Mouse (Mus musculus): ENCODE results near the gene Ccdc6. TPM values are rescaled to one million over a fixed set of nuclear protein-coding genes. Genes with fewer than 3 reads are reported as not detected.

The Ccdc6 gene
- polyA plus RNA-seq, 1 experiment from 2014 or later = 13.1 TPM

DNA sequence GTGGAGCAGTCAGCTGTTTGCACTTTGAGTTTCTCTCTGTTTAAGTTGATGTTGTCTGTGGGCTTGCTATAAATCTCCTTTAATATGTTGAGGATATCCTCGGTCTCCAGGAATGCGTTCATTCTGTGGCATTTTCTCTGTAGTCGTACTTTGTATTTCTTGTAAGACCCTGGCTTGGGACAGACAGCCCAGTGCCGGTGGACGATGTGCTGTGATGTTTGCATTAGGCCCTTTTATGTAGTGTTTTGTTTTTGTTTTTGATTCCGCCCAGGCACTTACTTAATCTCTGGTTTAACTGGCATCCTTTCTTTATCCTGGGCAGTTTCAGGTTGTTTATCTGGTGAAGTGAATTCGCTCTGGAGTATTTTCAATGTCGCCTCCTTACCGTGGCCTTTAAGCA lies 22.5 kb downstream of the Ccdc6 start:
- Histone ChIP-seq H3K9me3 (replicated peaks; ENCODE audit: control insufficient read depth, low read length) (no peaks in the 10 kb centered on the region), H3K36me3 (ENCODE audit: control insufficient read depth, insufficient read depth, low read length) (no peaks in the 10 kb centered on the region), H3K9ac (ENCODE audit: low read length) (peak overlapping the region; percentile 48; the same call in 1 of the 2 replicates), H3K4me1 (ENCODE audit: control insufficient read depth, insufficient read depth, low read length) (peaks cover 34% of the 10 kb centered on the region), H3K4me2 (ENCODE audit: low read depth, low read length) (no peak overlapping the region), H3K27ac (ENCODE audit: low read length) (peak overlapping the region; percentile 18; the same call in 1 of the 2 replicates), H3K4me3 (replicated peaks; ENCODE audit: low read length) (no peak overlapping the region), H3K27me3 (ENCODE audit: control insufficient read depth, insufficient read depth, low read length) (no peaks in the 10 kb centered on the region)
- ATAC-seq (ENCODE audit: insufficient read depth, low FRiP score) = no peak
- WGBS = 28% methylated on average over 9 of the region's 9 CpGs

DNA sequence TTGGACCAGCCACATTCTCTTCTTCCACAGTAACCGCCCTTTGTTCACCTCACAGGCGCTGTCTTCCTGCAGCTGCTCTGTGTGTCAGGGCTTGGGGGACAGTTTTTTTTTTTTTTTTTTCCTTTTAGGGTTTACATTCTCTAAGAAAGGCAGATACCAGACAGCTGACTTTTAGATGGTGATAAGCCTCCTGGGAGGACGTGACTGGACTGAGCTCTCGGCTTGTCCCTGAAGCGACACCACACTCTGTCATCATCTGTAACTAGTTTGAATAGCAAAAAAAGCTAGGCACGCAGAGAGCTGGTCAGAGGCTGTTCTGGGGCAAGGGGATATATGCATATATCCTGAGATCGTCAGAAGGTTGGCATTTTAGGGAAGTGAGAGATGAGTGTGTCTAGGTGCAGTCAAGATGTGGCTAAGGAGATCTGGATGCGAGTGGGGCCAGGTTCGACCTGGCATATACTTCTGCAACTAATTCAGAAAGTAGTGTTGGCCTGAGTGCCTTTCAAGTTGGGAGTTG lies 23.0 kb downstream of the Ccdc6 start:
- peak; percentile 52; the same call in 1 of the 2 replicates for ATAC-seq (ENCODE audit: insufficient read depth, low FRiP score)
- peak overlapping the region; percentile 18 for H3K27ac ChIP-seq (ENCODE audit: low read length)
- 46% methylated on average over 9 of the region's 9 CpGs for WGBS
- no peaks in the 10 kb centered on the region for H3K9me3 ChIP-seq (replicated peaks; ENCODE audit: control insufficient read depth, low read length)
- no peak overlapping the region for H3K4me2 ChIP-seq (ENCODE audit: low read depth, low read length)
- H3K4me1 ChIP-seq (ENCODE audit: control insufficient read depth, insufficient read depth, low read length) = peaks cover 34% of the 10 kb centered on the region
- H3K9ac ChIP-seq (ENCODE audit: low read length) = 0 out of 2 replicates have a peak overlapping the region, but pooled peaks have one; percentile 48
- no peaks in the 10 kb centered on the region for H3K36me3 ChIP-seq (ENCODE audit: control insufficient read depth, insufficient read depth, low read length)
- no peaks in the 10 kb centered on the region for H3K27me3 ChIP-seq (ENCODE audit: control insufficient read depth, insufficient read depth, low read length)
- no peak overlapping the region for H3K4me3 ChIP-seq (replicated peaks; ENCODE audit: low read length)

DNA sequence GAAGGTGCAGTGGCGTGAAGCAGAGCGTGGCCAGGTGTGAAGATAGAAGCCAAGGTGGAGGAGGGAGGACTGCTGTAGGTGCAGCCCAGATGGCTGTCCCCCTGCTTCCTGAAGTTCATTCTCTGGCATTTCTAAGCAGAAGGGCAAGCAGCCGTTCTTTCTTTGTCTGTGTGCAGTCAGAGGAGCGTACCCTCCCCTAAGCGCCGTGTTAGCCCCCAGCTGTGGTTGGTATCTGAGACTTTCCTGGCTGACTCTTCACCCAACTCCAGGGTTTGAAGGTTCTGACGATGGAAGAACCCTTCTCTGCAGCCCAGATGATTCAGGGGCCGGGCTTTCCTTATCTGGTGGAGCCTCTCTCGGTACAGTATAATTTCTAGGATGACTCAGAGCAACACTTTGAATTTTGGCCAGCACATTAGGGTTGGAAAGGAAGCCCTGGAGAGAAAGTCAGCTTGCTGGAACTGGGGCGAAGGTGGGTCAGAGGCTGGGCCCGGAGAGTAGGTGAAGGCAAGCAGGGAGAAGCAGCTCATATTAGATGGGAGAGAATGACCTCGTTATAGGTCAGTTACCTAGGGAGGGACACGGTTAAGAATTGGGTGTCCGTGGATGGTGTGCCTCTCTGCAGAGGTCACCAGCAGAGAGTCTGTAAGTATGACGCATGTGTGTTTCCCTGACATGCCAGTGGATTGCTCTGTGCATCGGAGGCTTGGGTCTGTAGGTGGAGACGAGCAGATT lies 23.9 kb downstream of the Ccdc6 start:
- no peak overlapping the region for H3K4me3 ChIP-seq (replicated peaks; ENCODE audit: low read length)
- no peaks in the 10 kb centered on the region for H3K9me3 ChIP-seq (replicated peaks; ENCODE audit: control insufficient read depth, low read length)
- H3K27me3 ChIP-seq (ENCODE audit: control insufficient read depth, insufficient read depth, low read length) = no peaks in the 10 kb centered on the region
- H3K4me1 ChIP-seq (ENCODE audit: control insufficient read depth, insufficient read depth, low read length) = peaks cover 34% of the 10 kb centered on the region
- ATAC-seq (ENCODE audit: insufficient read depth, low FRiP score) = 0 out of 2 replicates have a peak, but pooled peaks have one; percentile 27
- H3K36me3 ChIP-seq (ENCODE audit: control insufficient read depth, insufficient read depth, low read length) = no peaks in the 10 kb centered on the region
- WGBS = 59% methylated on average over 17 of the region's 17 CpGs
- no peak overlapping the region for H3K4me2 ChIP-seq (ENCODE audit: low read depth, low read length)
- peak overlapping the region; percentile 33; the same call in 1 of the 2 replicates for H3K9ac ChIP-seq (ENCODE audit: low read length)
- H3K27ac ChIP-seq (ENCODE audit: low read length) = peak overlapping the region; percentile 53

DNA sequence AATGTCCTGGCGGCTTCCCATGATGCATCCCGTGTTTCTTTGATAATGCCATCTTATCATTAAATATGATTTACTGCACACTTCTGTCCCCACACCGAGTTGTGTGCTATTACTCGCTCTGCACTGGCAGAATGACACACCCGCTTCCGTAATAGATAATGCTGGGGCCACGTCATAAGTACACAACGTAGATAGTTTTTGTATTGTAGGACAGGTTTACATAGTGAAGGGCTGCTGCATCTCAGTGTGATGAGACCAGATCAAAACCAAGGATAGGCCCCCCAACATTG lies 24.4 kb downstream of the Ccdc6 start:
- no peaks in the 10 kb centered on the region for H3K27me3 ChIP-seq (ENCODE audit: control insufficient read depth, insufficient read depth, low read length)
- H3K27ac ChIP-seq (ENCODE audit: low read length) = peak overlapping the region; percentile 53; the same call in 1 of the 2 replicates
- H3K9ac ChIP-seq (ENCODE audit: low read length) = no peak overlapping the region
- no peak overlapping the region for H3K4me2 ChIP-seq (ENCODE audit: low read depth, low read length)
- H3K9me3 ChIP-seq (replicated peaks; ENCODE audit: control insufficient read depth, low read length) = no peaks in the 10 kb centered on the region
- no peak overlapping the region for H3K4me3 ChIP-seq (replicated peaks; ENCODE audit: low read length)
- no peak for ATAC-seq (ENCODE audit: insufficient read depth, low FRiP score)
- 59% methylated on average over 8 of the region's 8 CpGs for WGBS
- H3K36me3 ChIP-seq (ENCODE audit: control insufficient read depth, insufficient read depth, low read length) = no peaks in the 10 kb centered on the region
- H3K4me1 ChIP-seq (ENCODE audit: control insufficient read depth, insufficient read depth, low read length) = peaks cover 34% of the 10 kb centered on the region

DNA sequence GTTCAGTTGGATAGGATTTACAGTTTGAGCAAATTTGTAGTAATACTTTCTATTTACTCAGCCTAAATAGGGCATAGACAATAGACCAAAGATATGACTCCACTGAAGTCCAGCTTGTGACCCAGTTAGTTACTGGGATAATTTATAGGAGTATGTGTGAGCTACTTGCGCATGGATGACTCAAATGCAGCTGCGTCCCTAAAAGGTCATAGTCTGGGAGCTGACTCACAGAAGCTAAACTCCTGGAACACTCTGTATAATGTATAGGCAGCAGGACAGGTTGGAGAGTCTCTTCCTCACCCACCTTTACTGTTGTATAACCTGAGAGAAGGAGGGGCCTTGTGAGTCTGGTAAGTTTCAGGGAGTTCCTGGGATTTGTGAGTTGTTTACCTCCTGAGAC lies 26.5 kb downstream of the Ccdc6 start:
- WGBS = 89% methylated on average over 2 of the region's 2 CpGs
- ATAC-seq (ENCODE audit: insufficient read depth, low FRiP score) = peak; percentile 46; the same call in 1 of the 2 replicates
- no peak overlapping the region for H3K4me3 ChIP-seq (replicated peaks; ENCODE audit: low read length)
- peaks cover 37% of the 10 kb centered on the region for H3K4me1 ChIP-seq (ENCODE audit: control insufficient read depth, insufficient read depth, low read length)
- H3K36me3 ChIP-seq (ENCODE audit: control insufficient read depth, insufficient read depth, low read length) = no peaks in the 10 kb centered on the region
- H3K27ac ChIP-seq (ENCODE audit: low read length) = no peak overlapping the region
- H3K4me2 ChIP-seq (ENCODE audit: low read depth, low read length) = no peak overlapping the region
- no peaks in the 10 kb centered on the region for H3K27me3 ChIP-seq (ENCODE audit: control insufficient read depth, insufficient read depth, low read length)
- no peak overlapping the region for H3K9ac ChIP-seq (ENCODE audit: low read length)
- H3K9me3 ChIP-seq (replicated peaks; ENCODE audit: control insufficient read depth, low read length) = no peaks in the 10 kb centered on the region

DNA sequence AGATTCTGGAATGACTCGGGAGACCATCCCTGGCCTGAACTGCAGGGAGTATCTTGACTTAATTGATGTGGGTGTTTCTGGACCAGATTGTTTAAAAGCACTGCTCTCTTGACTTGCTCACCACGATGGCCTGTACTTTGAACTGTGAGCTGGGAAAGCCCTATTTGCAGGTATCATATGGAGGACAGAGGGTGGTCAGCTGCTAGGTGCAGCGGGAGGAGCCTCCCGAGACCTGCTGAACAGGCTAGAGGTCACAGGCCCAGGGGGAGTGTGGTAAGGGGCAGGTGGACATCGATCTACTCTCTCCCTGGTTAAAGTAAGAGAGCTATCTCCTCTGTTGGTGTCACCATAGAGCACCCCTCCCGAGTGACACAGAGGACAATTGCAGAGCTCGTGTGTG lies 28.6 kb downstream of the Ccdc6 start:
- 56% methylated on average over 7 of the region's 7 CpGs for WGBS
- H3K9me3 ChIP-seq (replicated peaks; ENCODE audit: control insufficient read depth, low read length) = no peaks in the 10 kb centered on the region
- no peak for ATAC-seq (ENCODE audit: insufficient read depth, low FRiP score)
- no peaks in the 10 kb centered on the region for H3K27me3 ChIP-seq (ENCODE audit: control insufficient read depth, insufficient read depth, low read length)
- H3K27ac ChIP-seq (ENCODE audit: low read length) = no peak overlapping the region
- peaks cover 22% of the 10 kb centered on the region for H3K4me1 ChIP-seq (ENCODE audit: control insufficient read depth, insufficient read depth, low read length)
- no peak overlapping the region for H3K4me2 ChIP-seq (ENCODE audit: low read depth, low read length)
- no peaks in the 10 kb centered on the region; the same call in 1 of the 2 replicates for H3K36me3 ChIP-seq (ENCODE audit: control insufficient read depth, insufficient read depth, low read length)
- no peak overlapping the region for H3K4me3 ChIP-seq (replicated peaks; ENCODE audit: low read length)
- no peak overlapping the region for H3K9ac ChIP-seq (ENCODE audit: low read length)

DNA sequence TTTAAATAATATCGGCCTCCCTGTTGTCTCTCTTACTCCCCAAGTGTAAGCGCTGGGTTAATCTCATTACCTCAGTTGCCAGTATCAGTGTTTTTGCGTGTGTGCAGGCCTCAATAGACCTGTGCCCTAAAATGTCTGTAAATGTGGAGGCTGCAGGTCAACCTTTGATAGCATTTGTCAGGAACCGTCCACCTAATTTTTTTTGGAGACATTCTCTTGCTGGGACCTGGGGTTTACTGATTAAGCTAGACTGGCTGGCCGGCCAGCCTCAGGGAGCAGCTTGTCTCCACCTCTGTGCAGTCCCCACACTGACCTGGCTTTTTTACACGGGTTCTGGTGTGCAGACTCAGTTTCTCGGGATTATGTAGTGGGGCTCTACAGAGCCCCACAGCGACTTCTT lies 30.4 kb downstream of the Ccdc6 start:
- 59% methylated on average over 8 of the region's 8 CpGs for WGBS
- Histone ChIP-seq H3K4me2 (ENCODE audit: low read depth, low read length) (no peak overlapping the region), H3K27ac (ENCODE audit: low read length) (no peak overlapping the region), H3K9ac (ENCODE audit: low read length) (no peak overlapping the region), H3K9me3 (replicated peaks; ENCODE audit: control insufficient read depth, low read length) (no peaks in the 10 kb centered on the region), H3K36me3 (ENCODE audit: control insufficient read depth, insufficient read depth, low read length) (no peaks in the 10 kb centered on the region; the same call in 1 of the 2 replicates), H3K27me3 (ENCODE audit: control insufficient read depth, insufficient read depth, low read length) (no peaks in the 10 kb centered on the region), H3K4me1 (ENCODE audit: control insufficient read depth, insufficient read depth, low read length) (peaks cover 24% of the 10 kb centered on the region), H3K4me3 (replicated peaks; ENCODE audit: low read length) (no peak overlapping the region)
- ATAC-seq (ENCODE audit: insufficient read depth, low FRiP score) = no peak

DNA sequence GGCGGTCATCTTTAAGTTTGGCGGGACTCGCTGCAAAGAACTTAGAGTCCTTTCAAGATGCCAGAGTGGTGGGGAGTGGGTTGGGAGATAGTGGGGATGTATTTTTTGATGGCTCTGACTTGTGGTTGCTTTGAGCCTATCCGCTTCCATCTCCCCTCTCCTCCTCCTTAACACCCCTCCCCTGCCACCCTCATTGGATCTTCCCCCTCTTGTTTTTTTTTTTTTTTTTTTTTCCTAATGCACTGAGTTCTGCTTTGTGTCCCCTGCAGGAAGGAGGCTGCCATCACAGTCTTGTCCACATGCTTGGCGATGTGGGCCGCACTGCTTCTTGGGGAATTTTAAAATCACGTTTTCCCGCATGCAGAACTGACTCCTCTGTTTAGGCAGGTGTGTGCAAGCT lies 31.5 kb downstream of the Ccdc6 start:
- no peak overlapping the region for H3K9ac ChIP-seq (ENCODE audit: low read length)
- no peaks in the 10 kb centered on the region for H3K27me3 ChIP-seq (ENCODE audit: control insufficient read depth, insufficient read depth, low read length)
- H3K27ac ChIP-seq (ENCODE audit: low read length) = no peak overlapping the region
- H3K4me2 ChIP-seq (ENCODE audit: low read depth, low read length) = no peak overlapping the region
- no peaks in the 10 kb centered on the region for H3K9me3 ChIP-seq (replicated peaks; ENCODE audit: control insufficient read depth, low read length)
- no peaks in the 10 kb centered on the region; the same call in 1 of the 2 replicates for H3K36me3 ChIP-seq (ENCODE audit: control insufficient read depth, insufficient read depth, low read length)
- H3K4me1 ChIP-seq (ENCODE audit: control insufficient read depth, insufficient read depth, low read length) = peaks cover 31% of the 10 kb centered on the region
- ATAC-seq (ENCODE audit: insufficient read depth, low FRiP score) = no peak
- 90% methylated on average over 8 of the region's 8 CpGs for WGBS
- H3K4me3 ChIP-seq (replicated peaks; ENCODE audit: low read length) = no peak overlapping the region

DNA sequence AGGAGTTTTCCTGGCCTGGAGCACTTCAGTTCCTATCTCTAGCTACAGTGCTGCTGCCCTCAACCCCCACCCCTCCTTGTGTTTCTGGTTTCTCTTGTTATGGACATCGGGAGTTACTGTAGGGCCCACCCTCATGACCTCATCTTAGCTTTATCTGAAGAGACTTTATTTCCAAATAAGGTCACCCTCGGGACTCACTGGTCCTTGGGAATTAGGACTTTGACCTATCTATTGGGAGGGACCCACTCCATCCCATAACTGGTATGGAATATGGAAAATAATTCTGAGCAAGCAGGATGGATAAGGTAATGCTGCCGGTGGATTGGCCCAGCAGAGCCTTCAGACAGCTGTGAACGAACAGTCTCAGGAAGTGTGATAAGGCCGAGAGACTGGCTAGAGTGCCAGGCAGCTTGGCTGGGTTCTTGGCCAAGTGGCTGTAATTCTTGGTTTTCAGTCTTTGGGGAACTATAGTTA lies 35.2 kb downstream of the Ccdc6 start:
- H3K4me2 ChIP-seq (ENCODE audit: low read depth, low read length) = no peak overlapping the region
- no peaks in the 10 kb centered on the region; the same call in 1 of the 2 replicates for H3K36me3 ChIP-seq (ENCODE audit: control insufficient read depth, insufficient read depth, low read length)
- WGBS = 37% methylated on average over 5 of the region's 5 CpGs
- H3K9ac ChIP-seq (ENCODE audit: low read length) = no peak overlapping the region
- H3K4me3 ChIP-seq (replicated peaks; ENCODE audit: low read length) = no peak overlapping the region
- ATAC-seq (ENCODE audit: insufficient read depth, low FRiP score) = peak; percentile 59; the same call in 1 of the 2 replicates
- H3K27me3 ChIP-seq (ENCODE audit: control insufficient read depth, insufficient read depth, low read length) = no peaks in the 10 kb centered on the region
- H3K27ac ChIP-seq (ENCODE audit: low read length) = 0 out of 2 replicates have a peak overlapping the region, but pooled peaks have one; percentile 9
- peaks cover 32% of the 10 kb centered on the region for H3K4me1 ChIP-seq (ENCODE audit: control insufficient read depth, insufficient read depth, low read length)
- H3K9me3 ChIP-seq (replicated peaks; ENCODE audit: control insufficient read depth, low read length) = 0 out of 2 replicates have a peak, but pooled peaks cover 3% of the 10 kb centered on the region

Data from stomach, embryonic 16.5 days (tissue).